Mouse (Mus musculus) T-cell, adult 2 months (primary cell): Measurements from ENCODE around the gene Foxp1.

Experiments used
- DNase-seq: peaks from one replicate; pipeline ENCODE4 v3.0.0; 2022; ENCODE audit warnings: low spot score

Foxp1 gene

GRCm38 (mm10) chr6:99359036-99359698, 163.4 kb downstream of the Foxp1 start:
- DNase-seq: no peak

- DNase-seq: no peak
These were observed 164.6 kb downstream of the Foxp1 start for GRCm38 (mm10) chr6:99357931-99358330.

GRCm38 (mm10) chr6:99354338-99354737, 168.2 kb downstream of the Foxp1 start:
- no peak for DNase-seq

GRCm38 (mm10) chr6:99353441-99353840, 169.1 kb downstream of the Foxp1 start:
- no peak for DNase-seq

GRCm38 (mm10) chr6:99350566-99350965, 172.0 kb downstream of the Foxp1 start:
- DNase-seq: peak; percentile 58

GRCm38 (mm10) chr6:99350156-99350555, 172.4 kb downstream of the Foxp1 start:
- no peak for DNase-seq

GRCm38 (mm10) chr6:99347836-99348235, 174.7 kb downstream of the Foxp1 start:
- DNase-seq: no peak

GRCm38 (mm10) chr6:99344966-99345365, 177.6 kb downstream of the Foxp1 start:
- no peak for DNase-seq

GRCm38 (mm10) chr6:99344357-99344756, 178.2 kb downstream of the Foxp1 start:
- no peak for DNase-seq

- no peak for DNase-seq
These were observed 178.7 kb downstream of the Foxp1 start for GRCm38 (mm10) chr6:99343815-99344214.

- DNase-seq: no peak
These were observed 180.1 kb downstream of the Foxp1 start for GRCm38 (mm10) chr6:99342416-99342815.

GRCm38 (mm10) chr6:99340902-99341301, 181.6 kb downstream of the Foxp1 start:
- DNase-seq: no peak

GRCm38 (mm10) chr6:99339986-99340721, 182.4 kb downstream of the Foxp1 start:
- DNase-seq: no peak

- DNase-seq: no peak
These were observed 183.2 kb downstream of the Foxp1 start for GRCm38 (mm10) chr6:99339343-99339620.

- no peak for DNase-seq
These were observed 183.8 kb downstream of the Foxp1 start for GRCm38 (mm10) chr6:99338593-99339342.

- DNase-seq: no peak
These were observed 184.3 kb downstream of the Foxp1 start for GRCm38 (mm10) chr6:99338174-99338573.

- no peak for DNase-seq
These were observed 184.9 kb downstream of the Foxp1 start for GRCm38 (mm10) chr6:99337575-99337974.

GRCm38 (mm10) chr6:99336191-99336590, 186.3 kb downstream of the Foxp1 start:
- no peak for DNase-seq

- no peak for DNase-seq
These were observed 187.2 kb downstream of the Foxp1 start for GRCm38 (mm10) chr6:99335174-99335830.

- DNase-seq: no peak
These were observed 188.3 kb downstream of the Foxp1 start for GRCm38 (mm10) chr6:99334255-99334654.

GRCm38 (mm10) chr6:99333127-99333526, 189.4 kb downstream of the Foxp1 start:
- DNase-seq: no peak

GRCm38 (mm10) chr6:99330169-99330568, 192.4 kb downstream of the Foxp1 start:
- no peak for DNase-seq

- DNase-seq: no peak
These were observed 193.9 kb downstream of the Foxp1 start for GRCm38 (mm10) chr6:99328634-99329033.
